Mouse (Mus musculus) cerebellum, postnatal 4 days (tissue): ENCODE measurements around the gene Rgs2.

ENCODE experiments used
- DNase-seq, 2 experiments: peaks; one replicate each; pipeline ENCODE4 v3.0.0; 2022; ENCODE audit warnings: low spot score in 2 of 2, mixed read lengths in 1 of 2

Rgs2 gene

DNA sequence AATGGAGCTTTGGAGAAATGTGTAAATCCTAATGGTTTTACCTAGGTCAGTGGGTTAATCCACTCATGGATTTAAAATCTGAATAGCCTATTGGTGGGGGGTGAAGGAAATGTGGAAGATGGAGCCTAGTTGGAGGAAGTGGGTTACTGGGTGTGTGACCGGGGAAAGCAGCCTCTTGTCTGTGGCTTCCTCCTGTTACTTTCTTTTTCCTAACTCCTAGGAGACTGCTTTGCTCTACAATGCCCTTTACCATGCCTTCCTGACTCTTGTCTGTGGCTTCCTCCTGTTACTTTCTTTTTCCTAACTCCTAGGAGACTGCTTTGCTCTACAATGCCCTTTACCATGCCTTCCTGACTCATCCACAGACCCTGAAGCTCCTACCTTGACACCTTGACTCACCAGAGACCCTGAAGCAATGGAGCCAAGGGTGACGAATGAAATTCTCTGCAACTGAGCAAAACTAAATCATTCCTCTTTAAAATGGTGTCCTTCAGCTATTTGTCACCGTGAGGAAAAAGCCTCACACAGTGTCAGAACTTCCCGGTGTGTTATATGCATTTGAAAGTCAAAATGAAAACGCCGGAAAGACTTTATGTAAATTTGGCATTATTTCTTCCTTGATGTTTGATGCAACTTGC lies 18.9 kb downstream of the Rgs2 start:
- DNase-seq, result no peak

- no peak for DNase-seq
Observed at GRCm38 (mm10) chr1:143982765-143983312, 21.1 kb downstream of the Rgs2 start.

DNA sequence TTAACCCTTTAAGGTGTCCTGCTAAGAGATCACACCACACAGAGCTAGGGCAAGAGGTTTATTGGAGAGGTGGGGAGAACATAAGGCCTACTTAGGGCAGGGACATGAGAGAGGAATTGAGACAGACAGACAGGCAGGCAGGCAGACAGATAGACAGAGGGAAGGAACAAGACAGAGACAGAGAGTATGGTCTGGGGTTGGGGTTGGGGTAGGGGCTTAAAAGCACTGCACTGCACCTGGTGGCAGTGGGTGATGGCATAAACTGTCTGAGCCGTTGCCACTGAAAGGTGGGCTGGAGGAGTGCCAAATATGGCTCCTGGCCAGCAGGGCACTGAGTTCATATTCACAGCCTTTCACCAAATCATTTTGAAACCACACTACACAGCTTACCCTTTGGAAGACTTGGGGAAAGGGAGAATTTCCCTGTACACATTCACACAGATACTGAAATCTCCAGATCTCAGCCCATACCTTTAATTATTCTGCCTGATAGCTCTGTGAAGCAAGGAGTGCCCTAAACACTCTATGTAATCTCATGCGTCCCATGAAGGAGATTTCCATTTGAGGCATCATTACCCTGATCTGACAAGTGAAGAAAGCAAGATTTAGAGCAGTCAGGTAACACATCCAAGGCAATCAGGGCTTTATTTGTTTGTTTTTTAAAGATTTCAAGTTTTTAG lies 21.7 kb downstream of the Rgs2 start:
- DNase-seq, result no peak

- no peak for DNase-seq
Observed at GRCm38 (mm10) chr1:143980811-143981210, 23.1 kb downstream of the Rgs2 start.

- no peak for DNase-seq
Observed at GRCm38 (mm10) chr1:143974637-143975036, 29.3 kb downstream of the Rgs2 start.

DNA sequence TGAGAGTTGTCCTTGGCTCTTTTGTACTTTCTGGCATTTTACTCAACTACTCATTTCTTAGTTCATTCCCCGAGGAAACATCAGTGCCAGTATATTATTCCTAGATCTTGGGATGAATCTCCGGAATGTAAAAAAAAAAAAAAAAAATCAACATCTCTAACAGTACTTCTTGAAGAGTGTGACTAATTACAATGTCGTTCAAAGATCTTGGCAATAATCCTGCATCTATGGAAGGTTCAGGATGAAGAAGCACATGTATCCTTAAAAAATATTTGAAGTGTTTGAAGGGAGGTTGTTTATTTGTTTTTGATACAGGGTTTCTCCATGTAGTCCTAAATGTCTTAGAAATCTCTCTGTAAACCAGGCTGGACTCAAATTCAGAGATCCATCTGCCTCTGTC lies 41.7 kb downstream of the Rgs2 start:
- no peak for DNase-seq

DNA sequence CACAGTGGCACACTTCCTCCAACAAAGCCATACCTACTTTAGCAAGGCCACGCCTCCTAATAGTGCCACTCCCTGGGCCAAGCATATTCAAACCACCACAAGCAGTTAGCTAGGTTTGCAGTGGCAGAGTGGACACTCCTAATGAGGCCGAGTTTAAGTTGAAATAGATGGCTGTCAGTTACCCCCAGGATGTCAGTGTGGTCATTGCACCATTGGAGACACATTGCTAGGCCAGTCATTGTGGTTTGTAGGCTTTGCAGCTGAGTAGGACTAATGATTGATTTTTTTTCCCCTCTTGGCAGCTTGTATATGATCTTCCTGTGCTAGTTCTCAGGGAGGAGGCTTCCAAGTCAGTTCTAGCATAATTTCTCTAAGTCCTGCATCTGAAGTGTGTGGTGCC lies 43.6 kb downstream of the Rgs2 start:
- DNase-seq, result no peak

DNA sequence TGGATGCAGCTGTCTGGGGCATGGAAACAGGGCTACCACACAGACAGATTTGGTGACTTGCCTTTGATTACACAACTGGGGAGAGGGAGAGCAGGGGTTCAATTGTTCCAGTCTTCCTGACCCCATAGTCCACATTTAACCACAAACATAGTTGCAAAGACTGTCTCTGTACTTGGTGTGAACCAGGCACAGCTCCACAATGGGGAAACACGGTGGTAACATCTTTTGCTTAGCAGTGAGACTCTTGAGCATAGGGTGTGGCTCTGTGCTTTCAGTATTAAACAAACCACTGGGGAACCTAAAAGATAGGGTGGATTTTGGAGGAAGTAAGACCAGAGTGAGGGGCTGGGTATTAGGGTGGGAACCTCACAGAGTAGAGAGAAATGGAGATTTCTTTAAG lies 47.9 kb downstream of the Rgs2 start:
- DNase-seq, result no peak

GRCm38 (mm10) chr1:143952841-143953240 lies 51.1 kb downstream of the Rgs2 start:
- DNase-seq, result no peak
